Comparison of ENCODE assay signal across 25 mouse cellular contexts in genomic region chr7:68412786-68413185, GRCm38 (mm10).
"Had no signal": no experiment of that assay in that cellular context is flagged by ENCODE, and none has a peak within 500 bp of the region (broad histone marks: within the 10 kb centered on the region; RNA-seq: fewer than 3 reads in every experiment).

No protein-coding gene starts in this region.

- H3K36me3 ChIP-seq: heart, embryonic 13.5 days; heart, embryonic 15.5 days; hindbrain, embryonic 13.5 days; hindbrain, embryonic 15.5 days; kidney, embryonic 15.5 days; limb, embryonic 15.5 days; liver, embryonic 12.5 days had no signal

- H3K9me3 ChIP-seq: heart, embryonic 13.5 days; heart, embryonic 15.5 days; hindbrain, embryonic 13.5 days; hindbrain, embryonic 15.5 days; kidney, embryonic 15.5 days; limb, embryonic 15.5 days; liver, embryonic 12.5 days had no signal

- H3K4me2 ChIP-seq: heart, embryonic 11.5 days; heart, embryonic 13.5 days; heart, embryonic 15.5 days; hindbrain, embryonic 13.5 days; hindbrain, embryonic 15.5 days; kidney, embryonic 15.5 days; limb, embryonic 15.5 days; liver, embryonic 12.5 days had no signal

- H3K27ac ChIP-seq: heart, adult 2 months; heart, embryonic 13.5 days; heart, embryonic 15.5 days; hindbrain, embryonic 13.5 days; hindbrain, embryonic 15.5 days; hindbrain, postnatal 0 days; kidney, embryonic 15.5 days; kidney, postnatal 0 days; limb, embryonic 15.5 days; liver, embryonic 12.5 days; liver, embryonic 14.5 days had no signal

- H3K4me1 ChIP-seq: heart, embryonic 15.5 days; kidney, embryonic 15.5 days; liver, embryonic 12.5 days had no signal

- ATAC-seq: hindbrain, postnatal 0 days; intestine, embryonic 16.5 days; liver, embryonic 12.5 days had no signal

- DNase-seq: gastrocnemius, postnatal 14 days; gastrocnemius, postnatal 36 days; heart, adult 2 months; heart, postnatal 14 days; heart, postnatal 36 days; kidney, adult 11 months; kidney, adult 2 months; kidney, adult 9 months; kidney, postnatal 14 days; kidney, postnatal 36 days; layer of hippocampus, adult 9-11 months; layer of hippocampus, postnatal 36 days; left cerebral cortex, postnatal 4 days had no signal

- H3K27me3 ChIP-seq: hindbrain, embryonic 15.5 days; kidney, embryonic 15.5 days; liver, embryonic 12.5 days had no signal

- H3K4me3 ChIP-seq: heart, adult 2 months; heart, embryonic 13.5 days; heart, embryonic 15.5 days; hindbrain, embryonic 13.5 days; hindbrain, embryonic 15.5 days; kidney, embryonic 15.5 days; limb, embryonic 15.5 days; liver, embryonic 12.5 days had no signal

- H3K9ac ChIP-seq: heart, embryonic 13.5 days; heart, embryonic 15.5 days; hindbrain, embryonic 13.5 days; hindbrain, embryonic 15.5 days; kidney, embryonic 15.5 days; limb, embryonic 15.5 days; liver, embryonic 12.5 days; liver, embryonic 14.5 days had no signal
